Mouse (Mus musculus) hematopoietic multipotent progenitor cell, adult 10-12 weeks (in vitro differentiated cells): ENCODE results near the gene Adcy3. TPM values are rescaled to one million over a fixed set of nuclear protein-coding genes. Genes with fewer than 3 reads are reported as not detected.

Source experiments
- polyA plus RNA-seq: library from polyadenylated mRNA; stranded (reverse); fragments of >175 nt; gene quantifications from 2 replicates; pipeline ENCODE4 v1.2.3, GENCODE M21; 2012; ENCODE audit warnings: low replicate concordance

The Adcy3 gene
- 11.1 and 22.2 TPM in 2 replicates for polyA plus RNA-seq

GRCm38 (mm10) chr12:4132941-4133846 is at the start of gene Adcy3:
Gene Adcy3 (plus strand): TSS chr12:4133103.

GRCm38 (mm10) chr12:4233572-4234508 is 100.9 kb downstream of the Adcy3 start, which contains the start of the genes Ptrhd1 and Cenpo:
Gene Ptrhd1 (plus strand): TSS chr12:4234027.
Gene Cenpo (minus strand): TSS chr12:4234294.

Other genes with a start within 250 kb of the Adcy3 start
- gene Pomc, start 178.2 kb upstream of the Adcy3 start, polyA plus RNA-seq, result 0.57 and 1.5 TPM in 2 replicates
- gene Efr3b, start 94.2 kb upstream of the Adcy3 start, polyA plus RNA-seq, result 0.04 and 0.51 TPM in 2 replicates
- gene Dnajc27, start 50.5 kb upstream of the Adcy3 start, polyA plus RNA-seq, result 6.2 and 9.9 TPM in 2 replicates
- 0.66 and 2.1 TPM in 2 replicates for gene Ptrhd1, start 100.9 kb downstream of the Adcy3 start, polyA plus RNA-seq
- 2.5 and 3.7 TPM in 2 replicates for gene Cenpo, start 101.2 kb downstream of the Adcy3 start, polyA plus RNA-seq